Mouse (Mus musculus) heart, embryonic 11.5 days (tissue): ENCODE measurements around the gene Yod1. TPM values are rescaled to one million over a fixed set of nuclear protein-coding genes. Genes with fewer than 3 reads are reported as not detected.
A peak's percentile ranks its signal among the peaks of the same experiment; 100 is the strongest.

ENCODE experiments used
- ATAC-seq: fragments of 200-750 bp; cut with Nextera tagmentation; replicated peaks from 2 replicates; pipeline ENCODE4 v1.8.0; 2017; ENCODE audit warnings: moderate library complexity; ENCODE audit not compliant: insufficient number of reproducible peaks, low FRiP score, low TSS enrichment
- H3K27ac ChIP-seq: fragments of 300-500 bp; sonication (generic); 2 replicates; pipeline ENCODE4 v1.5.1; 2014; ENCODE audit warnings: mild to moderate bottlenecking, low read depth, low read length
- H3K27me3 ChIP-seq: fragments of 300-500 bp; sonication (generic); 2 replicates; pipeline ENCODE4 v1.6.1; 2014; ENCODE audit warnings: mild to moderate bottlenecking, low read length, mixed read lengths; ENCODE audit not compliant: control insufficient read depth, insufficient read depth
- H3K36me3 ChIP-seq: fragments of 300-500 bp; sonication (generic); 2 replicates; pipeline ENCODE4 v1.6.1; 2014; ENCODE audit warnings: mild to moderate bottlenecking, low read length, moderate library complexity, mixed read lengths; ENCODE audit not compliant: control insufficient read depth, insufficient read depth
- H3K4me1 ChIP-seq: fragments of 300-500 bp; sonication (generic); 2 replicates; pipeline ENCODE4 v1.6.1; 2014; ENCODE audit warnings: low read length; ENCODE audit not compliant: control insufficient read depth, insufficient read depth
- H3K4me2 ChIP-seq: fragments of 300-500 bp; sonication (generic); 2 replicates; pipeline ENCODE4 v1.6.1; 2014; ENCODE audit warnings: mild to moderate bottlenecking, moderate library complexity
- H3K4me3 ChIP-seq: fragments of 300-500 bp; sonication (generic); 2 replicates; pipeline ENCODE4 v1.5.1; 2014; ENCODE audit warnings: low read depth, low read length
- H3K9ac ChIP-seq: fragments of 300-500 bp; sonication (generic); 2 replicates; pipeline ENCODE4 v1.6.1; 2014; ENCODE audit warnings: mild to moderate bottlenecking, low read depth, low read length, moderate library complexity
- H3K9me3 ChIP-seq: fragments of 300-500 bp; sonication (generic); replicated peaks from 2 replicates; pipeline ENCODE4 v1.6.1; 2016; ENCODE audit warnings: low read length; ENCODE audit not compliant: control insufficient read depth
- WGBS: fragments of 180-500 bp; shearing (Covaris S2); extraction: QIAGEN DNeasy Blood & Tissue Kit; methylation state at CpG from one replicate; pipeline ENCODE4 v1.1.7; 2014; ENCODE audit not compliant: insufficient replicate concordance; 5-methylcytosine and 5-hydroxymethylcytosine counted together
- polyA plus RNA-seq: library from polyadenylated mRNA; unstranded; fragments of >200 nt; fragmentation: Nextera tagmentation; extraction: Ambion mirVana; gene quantifications from 2 replicates; pipeline ENCODE4 v1.2.1, GENCODE M21; 2014

Yod1 gene
- polyA plus RNA-seq, 1 experiment from 2014 or later, result 11.1 TPM

DNA sequence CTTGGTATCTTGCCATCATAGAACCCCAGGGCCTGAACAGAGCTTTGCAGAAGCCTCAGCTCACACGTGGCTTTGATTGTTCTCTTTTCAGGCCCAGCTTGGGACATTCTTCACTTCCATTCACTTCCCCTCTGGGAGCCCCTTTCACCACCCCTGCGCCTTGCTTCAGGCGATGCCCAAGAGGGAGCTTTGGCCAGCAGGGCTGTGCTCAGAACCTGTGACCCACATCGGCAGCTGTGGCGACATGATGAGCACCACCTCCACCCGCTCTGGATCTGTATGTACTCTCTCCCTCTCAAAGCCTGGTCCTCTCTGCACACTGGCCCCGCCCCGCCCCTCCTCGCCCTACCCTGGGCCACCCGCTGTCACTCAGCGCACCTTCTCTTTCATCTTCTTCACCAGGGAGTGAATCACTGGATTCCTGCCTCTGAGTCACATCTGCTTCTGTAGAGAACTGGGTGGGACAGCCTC lies 20.3 kb downstream of the Yod1 start:
- ATAC-seq, result peak; percentile 58; the same call in 1 of the 2 replicates
- H3K9ac ChIP-seq, result no peak overlapping the region
- H3K27ac ChIP-seq, result no peak overlapping the region
- no peak overlapping the region for H3K4me3 ChIP-seq
- 35% methylated on average over 11 of the region's 11 CpGs for WGBS
- H3K36me3 ChIP-seq, result no peaks in the 10 kb centered on the region
- H3K4me2 ChIP-seq, result no peak overlapping the region
- H3K9me3 ChIP-seq, result no peaks in the 10 kb centered on the region
- peaks cover 16% of the 10 kb centered on the region for H3K4me1 ChIP-seq
- no peaks in the 10 kb centered on the region for H3K27me3 ChIP-seq

- H3K4me1 ChIP-seq, result peaks cover 16% of the 10 kb centered on the region
These were observed 20.8 kb downstream of the Yod1 start for GRCm38 (mm10) chr1:130737916-130738315.

GRCm38 (mm10) chr1:130738551-130739106 lies 21.5 kb downstream of the Yod1 start:
- ATAC-seq, result no peak
- no peaks in the 10 kb centered on the region for H3K27me3 ChIP-seq
- H3K4me2 ChIP-seq, result no peak overlapping the region; the same call in 1 of the 2 replicates
- WGBS, result 77% methylated on average over 3 of the region's 3 CpGs
- no peaks in the 10 kb centered on the region for H3K36me3 ChIP-seq
- H3K4me1 ChIP-seq, result peaks cover 16% of the 10 kb centered on the region
- no peaks in the 10 kb centered on the region for H3K9me3 ChIP-seq
- no peak overlapping the region for H3K9ac ChIP-seq
- H3K4me3 ChIP-seq, result no peak overlapping the region
- H3K27ac ChIP-seq, result no peak overlapping the region

More at GRCm38 (mm10) chr1:130737916-130738315, 20.8 kb downstream of the Yod1 start:
- ATAC-seq, result no peak
- Histone ChIP-seq H3K27ac (no peak overlapping the region), H3K36me3 (no peaks in the 10 kb centered on the region), H3K4me3 (no peak overlapping the region), H3K9me3 (no peaks in the 10 kb centered on the region), H3K27me3 (no peaks in the 10 kb centered on the region), H3K4me2 (no peak overlapping the region), H3K9ac (no peak overlapping the region)
- 88% methylated on average over 7 of the region's 7 CpGs for WGBS

GRCm38 (mm10) chr1:130739636-130740035 lies 22.5 kb downstream of the Yod1 start:
- no peak overlapping the region for H3K4me3 ChIP-seq
- H3K9me3 ChIP-seq, result no peaks in the 10 kb centered on the region
- WGBS, result 67% methylated on average over 3 of the region's 3 CpGs
- H3K4me2 ChIP-seq, result peak overlapping the region; percentile 52
- no peak overlapping the region for H3K9ac ChIP-seq
- H3K36me3 ChIP-seq, result no peaks in the 10 kb centered on the region
- no peaks in the 10 kb centered on the region for H3K27me3 ChIP-seq
- no peak for ATAC-seq
- peaks cover 17% of the 10 kb centered on the region for H3K4me1 ChIP-seq
- H3K27ac ChIP-seq, result no peak overlapping the region

- no peaks in the 10 kb centered on the region for H3K36me3 ChIP-seq
- H3K27me3 ChIP-seq, result no peaks in the 10 kb centered on the region
- H3K27ac ChIP-seq, result peak overlapping the region; percentile 91
- peaks cover 17% of the 10 kb centered on the region for H3K4me1 ChIP-seq
- peak overlapping the region; percentile 72 for H3K9ac ChIP-seq
- H3K4me2 ChIP-seq, result peak overlapping the region; percentile 52
- ATAC-seq, result no peak
- WGBS, result 57% methylated on average over 4 of the region's 4 CpGs
- H3K4me3 ChIP-seq, result peak overlapping the region; percentile 16
- H3K9me3 ChIP-seq, result no peaks in the 10 kb centered on the region
These were observed 23.1 kb downstream of the Yod1 start for GRCm38 (mm10) chr1:130740227-130740648.

- H3K9ac ChIP-seq, result peak overlapping the region; percentile 72
- peak; percentile 96 for ATAC-seq
- no peaks in the 10 kb centered on the region for H3K36me3 ChIP-seq
- H3K27me3 ChIP-seq, result no peaks in the 10 kb centered on the region
- peak overlapping the region; percentile 52 for H3K4me2 ChIP-seq
- H3K4me1 ChIP-seq, result peaks cover 17% of the 10 kb centered on the region
- 33% methylated on average over 15 of the region's 15 CpGs for WGBS
- peak overlapping the region; percentile 16 for H3K4me3 ChIP-seq
- H3K9me3 ChIP-seq, result no peaks in the 10 kb centered on the region
- peak overlapping the region; percentile 91 for H3K27ac ChIP-seq
These were observed 23.9 kb downstream of the Yod1 start for GRCm38 (mm10) chr1:130740781-130741720.

DNA sequence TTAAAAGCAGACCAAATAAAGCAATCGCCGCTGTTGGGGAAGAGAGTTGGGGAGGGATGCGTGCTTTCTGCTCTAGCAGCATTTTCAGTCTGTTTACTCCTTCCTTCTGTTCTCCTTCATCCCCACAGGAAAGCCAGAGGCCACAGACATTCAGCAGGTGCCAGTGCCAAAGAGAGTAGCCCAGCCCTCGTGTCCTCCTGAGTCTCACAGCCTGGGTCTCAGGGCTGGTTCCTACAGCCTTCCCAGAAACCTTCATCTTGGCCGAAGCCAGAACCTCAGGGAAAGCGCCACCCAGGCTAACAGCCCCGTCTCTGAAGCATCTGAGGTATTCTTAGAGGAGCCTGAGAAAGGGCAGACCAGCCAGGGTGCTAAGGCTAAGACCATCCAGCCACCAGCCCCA lies 25.1 kb downstream of the Yod1 start:
- 80% methylated on average over 7 of the region's 7 CpGs for WGBS
- no peaks in the 10 kb centered on the region for H3K9me3 ChIP-seq
- H3K36me3 ChIP-seq, result no peaks in the 10 kb centered on the region
- peaks cover 16% of the 10 kb centered on the region for H3K4me1 ChIP-seq
- no peak overlapping the region for H3K4me3 ChIP-seq
- no peak overlapping the region for H3K9ac ChIP-seq
- no peak for ATAC-seq
- peak overlapping the region; percentile 91 for H3K27ac ChIP-seq
- no peaks in the 10 kb centered on the region for H3K27me3 ChIP-seq
- H3K4me2 ChIP-seq, result no peak overlapping the region

GRCm38 (mm10) chr1:130743775-130744174 lies 26.6 kb downstream of the Yod1 start:
- Histone ChIP-seq H3K4me2 (no peak overlapping the region), H3K9me3 (no peaks in the 10 kb centered on the region), H3K27ac (peak overlapping the region; percentile 29; the same call in 1 of the 2 replicates), H3K4me3 (no peak overlapping the region), H3K9ac (no peak overlapping the region), H3K4me1 (peaks cover 15% of the 10 kb centered on the region), H3K36me3 (no peaks in the 10 kb centered on the region), H3K27me3 (no peaks in the 10 kb centered on the region)
- WGBS, result 61% methylated on average over 1 of the region's 1 CpGs
- no peak for ATAC-seq
